Mouse (Mus musculus) midbrain, embryonic 15.5 days (tissue): ENCODE data around the gene Terb1. TPM values are rescaled to one million over a fixed set of nuclear protein-coding genes. Genes with fewer than 3 reads are reported as not detected.

Experiments used
- ATAC-seq: fragments of 200-750 bp; cut with Nextera tagmentation; replicated peaks from 2 replicates; pipeline ENCODE4 v1.8.0; 2017; ENCODE audit warnings: moderate TSS enrichment
- H3K27ac ChIP-seq: fragments of 300-500 bp; sonication (generic); 2 replicates; pipeline ENCODE4 v1.5.1; 2015; ENCODE audit warnings: mild to moderate bottlenecking, inconsistent platforms
- H3K27me3 ChIP-seq: fragments of 300-500 bp; sonication (generic); replicated peaks from 2 replicates; pipeline ENCODE4 v1.6.1; 2015; ENCODE audit warnings: inconsistent platforms
- H3K36me3 ChIP-seq: fragments of 300-500 bp; sonication (generic); replicated peaks from 2 replicates; pipeline ENCODE4 v1.6.1; 2015; ENCODE audit warnings: inconsistent platforms
- H3K4me1 ChIP-seq: fragments of 300-500 bp; sonication (generic); 2 replicates; pipeline ENCODE4 v1.6.1; 2015; ENCODE audit warnings: inconsistent platforms
- H3K4me2 ChIP-seq: fragments of 300-500 bp; sonication (generic); 2 replicates; pipeline ENCODE4 v1.6.1; 2015; ENCODE audit warnings: inconsistent platforms, mild to moderate bottlenecking, moderate library complexity
- H3K4me3 ChIP-seq: fragments of 300-500 bp; sonication (generic); 2 replicates; pipeline ENCODE4 v1.5.1; 2015; ENCODE audit warnings: mild to moderate bottlenecking, inconsistent platforms
- H3K9ac ChIP-seq: fragments of 300-500 bp; sonication (generic); 2 replicates; pipeline ENCODE4 v1.6.1; 2015; ENCODE audit warnings: mild to moderate bottlenecking, inconsistent platforms
- H3K9me3 ChIP-seq: fragments of 300-500 bp; sonication (generic); 2 replicates; pipeline ENCODE4 v1.6.1; 2016; ENCODE audit warnings: inconsistent platforms
- WGBS: fragments of 180-500 bp; shearing (Covaris S2); methylation state at CpG from one replicate; pipeline ENCODE4 v1.1.7; 2015; ENCODE audit warnings: mixed read lengths; 5-methylcytosine and 5-hydroxymethylcytosine counted together
- polyA plus RNA-seq: library from polyadenylated mRNA; unstranded; fragments of >200 nt; fragmentation: Nextera tagmentation; extraction: Ambion mirVana; gene quantifications from 2 replicates; pipeline ENCODE4 v1.2.1, GENCODE M21; 2015

Gene Terb1
- polyA plus RNA-seq, 1 experiment from 2014 or later: 0.67 TPM

DNA sequence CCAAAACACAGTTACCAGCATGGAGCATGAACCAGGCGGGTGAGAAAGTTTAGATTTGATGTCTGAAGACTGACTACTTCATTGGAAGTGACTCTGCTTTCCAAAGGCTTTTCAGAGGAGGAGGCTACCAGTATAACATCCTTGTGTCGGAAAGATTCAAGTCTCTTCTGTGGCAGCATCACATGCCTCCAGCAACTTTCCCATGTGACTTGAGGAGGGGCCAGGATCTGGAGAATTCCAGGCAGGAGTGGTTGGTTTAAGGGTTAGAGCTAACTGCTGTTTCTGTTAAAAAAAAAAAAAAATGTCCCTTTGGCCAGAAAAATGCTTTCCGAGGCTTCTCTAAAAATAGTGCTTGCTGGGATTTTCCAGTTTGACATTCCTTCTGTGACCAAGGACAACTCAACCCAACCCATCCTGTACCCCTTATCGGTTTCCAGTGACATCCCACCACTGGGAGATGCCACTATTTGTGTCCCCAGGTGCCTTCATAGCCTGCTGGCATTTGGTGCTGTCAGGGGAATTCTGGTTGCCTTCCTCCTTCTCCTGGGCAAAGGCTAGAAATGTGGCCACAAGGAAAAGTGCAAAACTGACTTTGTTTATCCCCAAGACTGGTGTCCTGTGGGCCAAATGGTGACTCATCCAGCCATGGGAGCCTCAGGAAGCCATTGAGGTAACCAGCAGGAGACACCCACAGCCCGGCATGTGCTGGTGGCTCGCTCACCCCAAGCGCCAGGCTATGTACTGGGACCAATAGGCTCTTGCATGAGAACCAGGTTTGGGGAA, 101.2 kb downstream of the Terb1 start:
- no peaks in the 10 kb centered on the region for H3K9me3 ChIP-seq
- WGBS: 93% methylated on average over 7 of the region's 7 CpGs
- H3K4me1 ChIP-seq: no peaks in the 10 kb centered on the region
- no peak overlapping the region for H3K4me2 ChIP-seq
- H3K27ac ChIP-seq: no peak overlapping the region
- H3K27me3 ChIP-seq: no peaks in the 10 kb centered on the region
- ATAC-seq: no peak
- no peak overlapping the region for H3K9ac ChIP-seq
- no peaks in the 10 kb centered on the region for H3K36me3 ChIP-seq
- H3K4me3 ChIP-seq: no peak overlapping the region

DNA sequence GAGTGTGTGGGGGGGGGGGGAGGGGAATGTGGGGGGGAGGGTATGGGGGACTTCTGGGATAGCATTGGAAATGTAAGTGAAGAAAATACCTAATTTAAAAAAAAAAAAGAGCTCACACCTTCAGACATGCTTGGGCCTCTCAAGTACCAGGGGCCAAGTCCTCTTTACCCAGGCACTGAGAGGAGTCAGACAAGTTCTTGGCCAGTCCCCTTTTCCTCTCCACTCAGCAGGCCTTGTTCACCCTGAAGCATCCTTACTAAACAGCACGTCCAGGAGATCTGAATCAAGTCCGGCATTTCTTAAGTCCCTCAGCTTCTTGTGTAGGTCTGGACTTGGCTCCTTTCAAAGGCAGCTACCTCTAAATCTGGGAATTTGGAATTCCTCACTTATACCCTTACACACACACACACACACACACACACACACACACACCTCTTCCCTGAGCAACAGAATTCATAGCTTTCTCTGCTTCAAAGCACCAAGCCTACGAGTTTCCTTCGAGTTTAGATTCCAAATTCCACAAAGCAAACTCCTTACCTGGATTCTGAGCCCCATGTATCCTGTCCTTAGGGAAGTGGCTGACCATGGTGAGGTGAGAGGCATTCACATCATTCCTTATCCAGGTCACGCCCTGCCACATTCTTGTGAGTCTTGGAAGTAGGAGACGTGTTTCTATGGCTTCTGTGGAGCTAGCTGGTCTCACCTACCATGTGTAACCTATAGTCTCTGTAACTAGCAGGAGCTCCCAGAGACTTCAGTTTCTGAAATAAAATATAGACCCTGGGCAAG, 103.2 kb downstream of the Terb1 start:
- Histone ChIP-seq H3K27ac (no peak overlapping the region), H3K9ac (no peak overlapping the region), H3K9me3 (no peaks in the 10 kb centered on the region), H3K36me3 (no peaks in the 10 kb centered on the region), H3K4me2 (no peak overlapping the region), H3K4me1 (no peaks in the 10 kb centered on the region), H3K4me3 (no peak overlapping the region), H3K27me3 (no peaks in the 10 kb centered on the region)
- ATAC-seq: no peak
- 86% methylated on average over 6 of the region's 6 CpGs for WGBS

DNA sequence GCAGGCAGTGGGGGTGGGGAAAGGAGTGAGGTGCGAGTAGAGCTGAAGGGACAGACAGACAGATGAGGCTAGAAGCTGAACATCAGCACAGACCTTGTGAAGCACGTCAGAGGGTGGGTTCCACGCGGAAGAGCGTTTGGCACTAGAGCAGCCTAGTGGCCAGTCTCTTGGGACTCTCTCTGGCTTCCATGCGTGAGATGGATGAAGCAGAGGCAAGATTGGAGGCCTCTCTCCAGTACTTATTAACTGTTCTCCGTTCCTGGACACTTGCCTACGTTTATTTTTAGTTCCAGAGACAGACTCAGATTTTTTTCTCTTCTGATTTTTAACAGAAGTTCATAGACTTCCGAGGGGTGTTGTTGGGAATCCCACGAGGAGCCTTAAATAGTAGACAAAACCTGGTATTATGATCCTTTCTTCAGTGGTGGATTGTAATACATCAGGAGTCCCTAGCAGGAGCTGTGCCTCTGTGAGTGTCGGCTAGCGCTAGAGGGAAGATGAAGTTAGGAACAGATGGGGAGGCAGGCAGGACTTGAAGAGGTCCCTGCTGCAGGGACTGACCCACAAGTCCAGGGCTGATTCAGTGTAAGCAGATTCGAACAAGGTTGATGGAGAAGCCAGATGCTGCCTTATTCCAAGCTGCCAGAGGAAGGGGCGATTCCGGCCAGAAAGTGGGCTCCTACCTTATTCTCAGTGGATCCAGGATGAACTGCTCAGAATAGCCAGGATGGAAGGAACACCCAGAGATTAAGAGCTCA, 104.1 kb downstream of the Terb1 start:
- Histone ChIP-seq H3K4me2 (no peak overlapping the region), H3K4me3 (no peak overlapping the region), H3K27ac (no peak overlapping the region), H3K9me3 (no peaks in the 10 kb centered on the region), H3K9ac (no peak overlapping the region), H3K36me3 (no peaks in the 10 kb centered on the region), H3K27me3 (no peaks in the 10 kb centered on the region), H3K4me1 (no peaks in the 10 kb centered on the region)
- no peak for ATAC-seq
- 77% methylated on average over 15 of the region's 15 CpGs for WGBS

DNA sequence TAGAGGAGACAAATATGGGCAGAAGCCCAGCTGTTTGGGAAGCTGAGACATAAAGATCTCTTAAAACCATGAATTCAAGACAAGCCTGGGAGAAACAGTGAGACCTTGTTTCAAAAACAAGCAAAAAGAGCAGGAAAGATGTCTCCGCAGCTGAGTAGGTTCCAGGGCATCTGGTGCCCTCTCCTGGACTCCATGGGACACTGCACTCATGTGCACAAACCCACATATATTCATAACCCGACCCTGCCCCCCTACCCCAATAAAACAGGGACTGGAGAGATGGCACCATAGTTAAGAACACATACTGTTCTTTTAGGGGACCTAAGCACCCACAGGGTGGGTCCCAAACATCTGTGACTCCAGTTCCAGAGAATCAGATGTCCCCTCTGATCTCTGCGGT, 106.1 kb downstream of the Terb1 start:
- H3K4me3 ChIP-seq: no peak overlapping the region
- no peaks in the 10 kb centered on the region for H3K9me3 ChIP-seq
- H3K27ac ChIP-seq: no peak overlapping the region
- no peaks in the 10 kb centered on the region for H3K36me3 ChIP-seq
- no peaks in the 10 kb centered on the region for H3K4me1 ChIP-seq
- no peak overlapping the region for H3K9ac ChIP-seq
- H3K27me3 ChIP-seq: no peaks in the 10 kb centered on the region
- ATAC-seq: no peak
- no peak overlapping the region for H3K4me2 ChIP-seq
- 75% methylated on average over 3 of the region's 3 CpGs for WGBS

Other genes with a start within 250 kb of the Terb1 start
- gene Cmtm2a, start 216.7 kb downstream of the Terb1 start, polyA plus RNA-seq: not detected in 2 replicates
- not detected in 2 replicates for gene Gm45711, start 199.8 kb downstream of the Terb1 start, polyA plus RNA-seq
- gene Cmtm1, start 199.8 kb downstream of the Terb1 start, polyA plus RNA-seq: not detected in 2 replicates
- gene Gm11020, start 188.3 kb downstream of the Terb1 start, polyA plus RNA-seq: not detected in 2 replicates
- not detected in 2 replicates for gene Cmtm2b, start 187.7 kb downstream of the Terb1 start, polyA plus RNA-seq
- gene Cmtm3, start 170.5 kb downstream of the Terb1 start, polyA plus RNA-seq: 33.2 and 37.2 TPM in 2 replicates
- gene Cmtm4, start 114.1 kb downstream of the Terb1 start, polyA plus RNA-seq: 2.4 and 2.6 TPM in 2 replicates
- gene Dync1li2, start 66.9 kb downstream of the Terb1 start, polyA plus RNA-seq: 112 and 123 TPM in 2 replicates
- 99.2 and 101 TPM in 2 replicates for gene Nae1, start 24.7 kb upstream of the Terb1 start, polyA plus RNA-seq
- 3.2 and 4.2 TPM in 2 replicates for gene Car7, start 24.8 kb upstream of the Terb1 start, polyA plus RNA-seq
- gene Pdp2, start 81.5 kb upstream of the Terb1 start, polyA plus RNA-seq: 20.0 and 20.9 TPM in 2 replicates
- not detected in 2 replicates for gene Cdh16, start 114.5 kb upstream of the Terb1 start, polyA plus RNA-seq
- gene Rrad, start 121.4 kb upstream of the Terb1 start, polyA plus RNA-seq: 4.0 and 5.1 TPM in 2 replicates
- 132 and 140 TPM in 2 replicates for gene Ciao2b, start 132.1 kb upstream of the Terb1 start, polyA plus RNA-seq
- gene Ces2a, start 224.1 kb upstream of the Terb1 start, polyA plus RNA-seq: not detected in 2 replicates